Mouse (Mus musculus) cerebellum, adult 9-10 months (tissue): ENCODE results near the gene Gm28053.

Experiments
- DNase-seq: peaks from one replicate; pipeline ENCODE4 v3.0.0; 2022

The Gm28053 gene

GRCm38 (mm10) chr6:48696830-48697554 lies 21.4 kb upstream of the Gm28053 start:
- DNase-seq: no peak

- DNase-seq: no peak
Measured at GRCm38 (mm10) chr6:48697555-48697930, 20.9 kb upstream of the Gm28053 start.

GRCm38 (mm10) chr6:48698066-48698856 lies 20.1 kb upstream of the Gm28053 start:
- DNase-seq: no peak

- no peak for DNase-seq
Measured at GRCm38 (mm10) chr6:48698888-48699287, 19.5 kb upstream of the Gm28053 start.

- no peak for DNase-seq
Measured at GRCm38 (mm10) chr6:48700251-48701075, 17.9 kb upstream of the Gm28053 start.

GRCm38 (mm10) chr6:48702146-48702545 lies 16.3 kb upstream of the Gm28053 start:
- no peak for DNase-seq

- no peak for DNase-seq
Measured at GRCm38 (mm10) chr6:48702601-48703000, 15.8 kb upstream of the Gm28053 start.

GRCm38 (mm10) chr6:48704146-48704545 lies 14.3 kb upstream of the Gm28053 start:
- DNase-seq: no peak

GRCm38 (mm10) chr6:48706130-48706529 lies 12.3 kb upstream of the Gm28053 start:
- no peak for DNase-seq

GRCm38 (mm10) chr6:48720326-48720725 lies 1.9 kb downstream of the Gm28053 start:
- DNase-seq: no peak

- no peak for DNase-seq
Measured at GRCm38 (mm10) chr6:48723468-48723867, 5.1 kb downstream of the Gm28053 start.

- no peak for DNase-seq
Measured at GRCm38 (mm10) chr6:48725476-48725875, 7.1 kb downstream of the Gm28053 start.

GRCm38 (mm10) chr6:48727761-48728160 lies 9.4 kb downstream of the Gm28053 start:
- DNase-seq: no peak

GRCm38 (mm10) chr6:48732864-48733304 lies 14.5 kb downstream of the Gm28053 start:
- DNase-seq: no peak

- no peak for DNase-seq
Measured at GRCm38 (mm10) chr6:48733660-48734059, 15.3 kb downstream of the Gm28053 start.

GRCm38 (mm10) chr6:48737053-48737452 lies 18.6 kb downstream of the Gm28053 start:
- no peak for DNase-seq

- no peak for DNase-seq
Measured at GRCm38 (mm10) chr6:48737688-48738087, 19.3 kb downstream of the Gm28053 start.

- DNase-seq: no peak
Measured at GRCm38 (mm10) chr6:48738961-48739779, 20.8 kb downstream of the Gm28053 start, which contains the start of gene Gimap1. Gimap1 (plus strand) TSS chr6:48739054.

GRCm38 (mm10) chr6:48739780-48740055 lies 21.3 kb downstream of the Gm28053 start:
- no peak for DNase-seq

GRCm38 (mm10) chr6:48740501-48741169 lies 22.2 kb downstream of the Gm28053 start:
- DNase-seq: no peak

- no peak for DNase-seq
Measured at GRCm38 (mm10) chr6:48741273-48741672, 22.9 kb downstream of the Gm28053 start.

- DNase-seq: no peak
Measured at GRCm38 (mm10) chr6:48741711-48742206, 23.4 kb downstream of the Gm28053 start.
